Mouse (Mus musculus) MEL (cell line): ENCODE data around the gene Lrrc25. TPM values are rescaled to one million over a fixed set of nuclear protein-coding genes. Genes with fewer than 3 reads are reported as not detected.

Source experiments
- DNase-seq: peaks from one replicate; pipeline ENCODE4 v3.0.0; 2011; ENCODE audit warnings: low read depth, low spot score
- H3K27ac ChIP-seq: 2 replicates; pipeline ENCODE4 v1.5.1; 2012; ENCODE audit warnings: low read depth, mild to moderate bottlenecking, control low read depth, low read length, moderate library complexity; ENCODE audit not compliant: control insufficient read depth
- H3K27me3 ChIP-seq, 2 experiments: fragments of 150-350 bp in 1 of 2; sonication (generic) in 1 of 2; 2 replicates each; pipeline ENCODE4 v1.6.1; 2012; ENCODE audit warnings: low read length in 2 of 2, mild to moderate bottlenecking in 2 of 2, improper control_type of control experiment in 1 of 2, moderate library complexity in 1 of 2; ENCODE audit not compliant: insufficient read depth in 2 of 2, control insufficient read depth in 1 of 2
- H3K36me3 ChIP-seq, 2 experiments: 2 replicates each; pipeline ENCODE4 v1.6.1; 2012 to 2014; ENCODE audit warnings: low read length in 2 of 2, improper control_type of control experiment in 1 of 2, inconsistent platforms in 1 of 2, mild to moderate bottlenecking in 1 of 2; ENCODE audit not compliant: insufficient read depth in 2 of 2, control insufficient read depth in 1 of 2
- H3K4me1 ChIP-seq, 2 experiments: fragments of 150-350 bp in 1 of 2; sonication (generic) in 1 of 2; 2 replicates each; pipeline ENCODE4 v1.6.1; 2012; ENCODE audit warnings: low read length in 2 of 2, improper control_type of control experiment in 1 of 2, mild to moderate bottlenecking in 1 of 2; ENCODE audit not compliant: insufficient read depth in 2 of 2, control insufficient read depth in 1 of 2
- H3K4me3 ChIP-seq, 2 experiments: fragments of 150-350 bp in 1 of 2; sonication (generic) in 1 of 2; 2 replicates each; pipeline ENCODE4 v1.5.1; 2012; ENCODE audit warnings: low read depth in 2 of 2, low read length in 2 of 2, mild to moderate bottlenecking in 2 of 2, moderate library complexity in 2 of 2, control low read depth in 1 of 2, improper control_type of control experiment in 1 of 2; ENCODE audit not compliant: control insufficient read depth in 1 of 2, insufficient read depth in 1 of 2
- H3K79me2 ChIP-seq: 2 replicates; pipeline ENCODE4 v1.6.1; 2012; ENCODE audit warnings: mild to moderate bottlenecking, low read length, moderate library complexity; ENCODE audit not compliant: control insufficient read depth, poor library complexity, insufficient read depth
- H3K9ac ChIP-seq: 2 replicates; pipeline ENCODE4 v1.6.1; 2012; ENCODE audit warnings: low read depth, mild to moderate bottlenecking, control low read depth, low read length, moderate library complexity; ENCODE audit not compliant: control insufficient read depth, poor library complexity, severe bottlenecking
- H3K9me3 ChIP-seq: fragments of 150-350 bp; sonication (generic); replicated peaks from 2 replicates; pipeline ENCODE4 v1.6.1; 2012; ENCODE audit warnings: mild to moderate bottlenecking, low read length, improper control_type of control experiment, moderate library complexity; ENCODE audit not compliant: insufficient read depth
- CHD1 ChIP-seq: IDR thresholded peaks from 2 replicates; pipeline ENCODE4 v1.6.1; 2012; ENCODE audit warnings: low read depth, mild to moderate bottlenecking, inconsistent platforms, low read length, improper control_type of control experiment
- CHD2 ChIP-seq: IDR thresholded peaks from 2 replicates; pipeline ENCODE4 v1.6.1; 2011; ENCODE audit warnings: low read length, improper control_type of control experiment
- CTCF ChIP-seq, 3 experiments: IDR thresholded peaks in 2 of 3; conservative IDR thresholded peaks in 1 of 3; 2 replicates each; pipeline ENCODE4 v1.5.1; 2011 to 2012; ENCODE audit warnings: low read length in 3 of 3, low read depth in 2 of 3, mild to moderate bottlenecking in 2 of 3, improper control_type of control experiment in 1 of 3, inconsistent platforms in 1 of 3, mixed read lengths in 1 of 3, moderate library complexity in 1 of 3; ENCODE audit not compliant: control insufficient read depth in 1 of 3, insufficient read depth in 1 of 3, poor library complexity in 1 of 3, severe bottlenecking in 1 of 3
- ELF1 ChIP-seq: IDR thresholded peaks from 2 replicates; pipeline ENCODE4 v1.6.1; 2014; ENCODE audit warnings: low read depth, mild to moderate bottlenecking, inconsistent platforms, low read length, improper control_type of control experiment, moderate library complexity
- EP300 ChIP-seq, 2 experiments: IDR thresholded peaks; 2 replicates each; pipeline ENCODE4 v1.6.1; 2011; ENCODE audit warnings: improper control_type of control experiment in 2 of 2, low read length in 2 of 2, low read depth in 1 of 2, mild to moderate bottlenecking in 1 of 2
- GABPA ChIP-seq: IDR thresholded peaks from 2 replicates; pipeline ENCODE4 v1.6.1; 2012; ENCODE audit warnings: low read depth, mild to moderate bottlenecking, inconsistent platforms, low read length, improper control_type of control experiment, moderate library complexity
- MAZ ChIP-seq: IDR thresholded peaks from 2 replicates; pipeline ENCODE4 v1.6.1; 2012; ENCODE audit warnings: low read depth, mild to moderate bottlenecking, inconsistent platforms, low read length, improper control_type of control experiment
- MEF2A ChIP-seq: IDR thresholded peaks from 2 replicates; pipeline ENCODE4 v1.6.1; 2014; ENCODE audit warnings: low read depth, mild to moderate bottlenecking, inconsistent platforms, low read length, improper control_type of control experiment; ENCODE audit not compliant: poor library complexity, insufficient replicate concordance, severe bottlenecking; ENCODE audit errors: extremely low read depth
- MYB ChIP-seq: IDR thresholded peaks from 2 replicates; pipeline ENCODE4 v1.6.1; 2011; ENCODE audit warnings: mild to moderate bottlenecking, low read depth, low read length, improper control_type of control experiment
- RCOR1 ChIP-seq: IDR thresholded peaks from 2 replicates; pipeline ENCODE4 v1.6.1; 2012; ENCODE audit warnings: low read depth, mild to moderate bottlenecking, inconsistent platforms, low read length, improper control_type of control experiment
- SMC3 ChIP-seq: IDR thresholded peaks from 2 replicates; pipeline ENCODE4 v1.6.1; 2011; ENCODE audit warnings: low read depth, low read length, improper control_type of control experiment
- TAL1 ChIP-seq: IDR thresholded peaks from 2 replicates; pipeline ENCODE4 v1.6.1; 2012; ENCODE audit warnings: mild to moderate bottlenecking, inconsistent platforms, low read length, moderate library complexity, mixed read lengths
- UBTF ChIP-seq: IDR thresholded peaks from 2 replicates; pipeline ENCODE4 v1.6.1; 2012; ENCODE audit warnings: low read depth, mild to moderate bottlenecking, inconsistent platforms, low read length, improper control_type of control experiment, moderate library complexity, borderline replicate concordance; ENCODE audit not compliant: insufficient read depth
- ZKSCAN1 ChIP-seq: IDR thresholded peaks from 2 replicates; pipeline ENCODE4 v1.6.1; 2012; ENCODE audit warnings: low read depth, mild to moderate bottlenecking, inconsistent platforms, low read length, improper control_type of control experiment, moderate library complexity
- ZMIZ1 ChIP-seq: IDR thresholded peaks from 2 replicates; pipeline ENCODE4 v1.6.1; 2012; ENCODE audit warnings: low read depth, mild to moderate bottlenecking, inconsistent platforms, low read length, improper control_type of control experiment, moderate library complexity
- ZNF384 ChIP-seq: IDR thresholded peaks from 2 replicates; pipeline ENCODE4 v1.6.1; 2012; ENCODE audit warnings: low read depth, mild to moderate bottlenecking, inconsistent platforms, low read length, improper control_type of control experiment
- polyA plus RNA-seq, 2 experiments: library from polyadenylated mRNA; stranded (reverse) in 1 of 2; unstranded in 1 of 2; fragments of >175 nt in 1 of 2; fragments of >200 nt in 1 of 2; gene quantifications; 2 replicates each; pipeline versions ENCODE4 v1.2.1 to v1.2.4; 2012; ENCODE audit warnings: low replicate concordance in 2 of 2, low read depth in 1 of 2; ENCODE audit not compliant: insufficient read length in 2 of 2, insufficient read depth in 1 of 2, missing spikeins in 1 of 2
- total RNA-seq: library from RNA; depleted of rRNA; stranded (reverse); fragments of 300-350 nt; gene quantifications from 2 replicates; pipeline ENCODE4 v1.2.3, GENCODE M21; 2012

Lrrc25 gene
- total and polyA plus RNA-seq, 3 experiments = 0.39 to 1.1 TPM; not detected in 1

- Histone ChIP-seq H3K9me3 (no peaks in the 10 kb centered on the region), H3K79me2 (no peaks in the 10 kb centered on the region), H3K27me3 (no peaks in the 10 kb centered on the region), H3K27ac (no peak overlapping the region)
- TF ChIP-seq ELF1 (no peak), EP300 (IDR thresholded peaks at IDR 0.05; ENCODE audit: low read depth in 1 of 2, low read length in 2 of 2) (no peak)
- TF ChIP-seq, all 39 proteins: peak for 0
- Histone ChIP-seq H3K4me1 (peaks cover 10 to 14% of the 10 kb centered on the region in 2 experiments), H3K4me3 (no peak overlapping the region), H3K9ac (no peak overlapping the region), H3K36me3 (0 out of 4 replicates have a peak, but pooled peaks cover 0 to 6% of the 10 kb centered on the region in 2 experiments)
- DNase-seq = no peak
Observed at GRCm38 (mm10) chr8:70636838-70637237, 20.9 kb downstream of the Lrrc25 start.

GRCm38 (mm10) chr8:70638752-70639151 lies 22.8 kb downstream of the Lrrc25 start:
- H3K4me1 ChIP-seq = peaks cover 10 to 13% of the 10 kb centered on the region in 2 experiments
- TF ChIP-seq TAL1 = no peak
- TF ChIP-seq RCOR1 = no peak
- no peak for TF ChIP-seq MEF2A
- no peak for TF ChIP-seq MAZ
- no peak for TF ChIP-seq CHD2
- TF ChIP-seq ZNF384 = no peak

GRCm38 (mm10) chr8:70643019-70643418 lies 27.1 kb downstream of the Lrrc25 start:
- H3K27ac ChIP-seq = no peak overlapping the region
- no peaks in the 10 kb centered on the region for H3K79me2 ChIP-seq
- no peaks in the 10 kb centered on the region for H3K9me3 ChIP-seq
- no peak overlapping the region for H3K9ac ChIP-seq
- DNase-seq = no peak
- H3K4me1 ChIP-seq = peaks cover 6 to 9% of the 10 kb centered on the region in 2 experiments; a peak in 3 of 4 replicates
- H3K27me3 ChIP-seq = no peaks in the 10 kb centered on the region
- H3K4me3 ChIP-seq = no peak overlapping the region
- TF ChIP-seq CHD1 (no peak), CTCF (IDR thresholded peaks at IDR 0.05 in 2 of 3, conservative IDR thresholded peaks at IDR 0.05 in 1 of 3; ENCODE audit: control insufficient read depth in 1 of 3, insufficient read depth in 1 of 3, low read depth in 2 of 3, low read length in 3 of 3, poor library complexity in 1 of 3, severe bottlenecking in 1 of 3) (no peak), MYB (no peak), SMC3 (no peak), ZNF384 (no peak), ZKSCAN1 (no peak), ZMIZ1 (no peak), UBTF (no peak), GABPA (no peak), EP300 (IDR thresholded peaks at IDR 0.05; ENCODE audit: low read depth in 1 of 2, low read length in 2 of 2) (no peak)
- peaks cover 0 to 5% of the 10 kb centered on the region in 2 experiments; a peak in 1 of 4 replicates for H3K36me3 ChIP-seq

More at GRCm38 (mm10) chr8:70638752-70639151, 22.8 kb downstream of the Lrrc25 start:
- Histone ChIP-seq H3K4me3 (no peak overlapping the region), H3K27me3 (no peaks in the 10 kb centered on the region), H3K9ac (no peak overlapping the region), H3K79me2 (no peaks in the 10 kb centered on the region), H3K27ac (no peak overlapping the region), H3K36me3 (0 out of 4 replicates have a peak, but pooled peaks cover 0 to 6% of the 10 kb centered on the region in 2 experiments), H3K9me3 (no peaks in the 10 kb centered on the region)
- DNase-seq = no peak
